Mouse (Mus musculus): ENCODE measurements around the gene Sipa1. TPM values are rescaled to one million over a fixed set of nuclear protein-coding genes. Genes with fewer than 3 reads are reported as not detected.
A peak's percentile ranks its signal among the peaks of the same experiment; 100 is the strongest.
"Not testable (repeated sequence)": the region's sequence is repeated elsewhere in the genome, so short reads cannot be mapped to it uniquely, and the experiment has no call there.

Sipa1 gene
- polyA plus RNA-seq, 1 experiment from 2014 or later, result 11.5 TPM

DNA sequence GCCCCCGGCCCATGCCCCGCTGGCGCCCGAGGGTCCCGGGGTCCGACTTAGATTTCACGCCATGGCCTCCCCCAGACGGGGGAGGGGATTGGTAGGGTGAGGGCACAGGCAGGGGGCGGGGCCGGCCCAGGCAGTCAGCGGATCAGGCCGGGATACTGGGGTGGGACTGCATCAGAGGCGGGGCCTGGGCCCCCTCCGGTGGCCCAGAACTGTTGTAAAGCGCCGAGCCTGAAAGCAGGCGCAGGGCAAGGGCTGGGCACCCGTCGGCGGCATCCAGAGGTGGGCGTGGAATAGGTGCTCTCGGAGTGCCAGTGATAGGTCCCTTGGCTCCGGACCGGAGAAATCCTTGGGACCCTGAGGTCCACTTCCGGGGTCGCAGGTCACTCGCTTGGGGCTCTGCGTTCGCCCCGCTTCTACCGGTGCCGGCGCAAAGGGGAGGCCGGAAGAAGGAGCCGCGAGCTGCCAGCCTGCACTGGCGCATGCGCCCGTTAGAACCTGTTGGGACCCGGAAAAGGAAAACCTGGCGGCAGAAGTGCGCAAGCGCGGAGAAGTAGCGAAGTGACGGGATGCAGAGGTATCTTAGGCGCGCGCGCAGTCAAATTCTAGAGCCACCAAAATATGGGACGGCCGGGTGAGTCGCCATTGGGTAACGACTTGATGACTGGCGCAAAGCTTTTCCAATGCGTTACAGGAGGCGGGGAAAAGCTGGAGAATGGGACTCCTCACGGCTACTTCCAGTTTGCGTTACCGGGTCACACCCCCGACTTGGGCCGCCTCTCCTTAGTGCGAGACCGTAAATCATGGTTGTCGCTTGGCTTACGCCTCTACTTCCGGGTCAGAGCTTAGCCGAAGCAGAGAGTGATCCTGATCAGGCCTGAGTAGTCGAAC, 24.9 kb upstream of the Sipa1 start, which contains the start of the genes Map3k11 and Pcnx3:
Gene Map3k11 (plus strand): TSS at position 543 of the 888 bp plus-strand sequence.
Gene Pcnx3 (minus strand): TSS at position 709 of the 888 bp plus-strand sequence.
- Histone ChIP-seq H3K9ac (replicated peaks; ENCODE audit: low read length) (peak within 1 kb of the TSS; percentile 91), H3K4me2 (ENCODE audit: low read length) (peak within 1 kb of the TSS; percentile 100), H3K4me3 (replicated peaks; ENCODE audit: low read depth, low read length) (peak within 1 kb of the TSS; percentile 89), H3K36me3 (ENCODE audit: control insufficient read depth, insufficient read depth, low read length) (peaks cover 42% of the 10 kb centered on the region), H3K27me3 (ENCODE audit: control insufficient read depth, insufficient read depth, low read length) (no peaks in the 10 kb centered on the region), H3K4me1 (ENCODE audit: control insufficient read depth, insufficient read depth, low read length) (peaks cover 33% of the 10 kb centered on the region), H3K9me3 (ENCODE audit: control insufficient read depth, low read length) (no peaks in the 10 kb centered on the region), H3K27ac (replicated peaks; ENCODE audit: low read depth, low read length) (peak within 1 kb of the TSS; percentile 84)
- ATAC-seq (ENCODE audit: low FRiP score, low TSS enrichment), result peak; percentile 93
- DNase-seq, result peak; percentile 99
- under 1% methylated on average over 69 of the region's 69 CpGs for WGBS

DNA sequence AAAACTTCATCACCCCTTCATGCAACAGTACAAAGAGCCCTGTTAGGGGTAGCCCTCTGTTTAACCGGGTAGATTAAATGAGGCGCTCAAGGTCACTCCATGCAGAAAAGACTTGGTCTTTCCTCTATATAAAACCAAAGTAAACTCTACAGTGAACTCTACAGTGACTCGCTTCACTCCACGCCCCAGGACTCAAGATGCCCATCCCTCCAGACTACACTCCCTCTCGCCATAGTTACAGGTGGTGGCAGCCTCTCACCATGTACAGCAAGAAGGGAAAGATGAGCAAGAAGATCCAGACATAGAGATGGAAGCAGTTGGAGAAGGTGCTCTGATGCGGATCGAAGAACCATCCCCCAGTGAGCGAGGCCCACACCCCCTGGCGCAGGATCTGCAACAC, 24.2 kb upstream of the Sipa1 start:
- peak overlapping the region; percentile 100 for H3K4me2 ChIP-seq (ENCODE audit: low read length)
- no peak for DNase-seq
- no peaks in the 10 kb centered on the region for H3K9me3 ChIP-seq (ENCODE audit: control insufficient read depth, low read length)
- H3K9ac ChIP-seq (replicated peaks; ENCODE audit: low read length), result peak overlapping the region; percentile 91
- H3K27me3 ChIP-seq (ENCODE audit: control insufficient read depth, insufficient read depth, low read length), result no peaks in the 10 kb centered on the region
- peaks cover 46% of the 10 kb centered on the region for H3K36me3 ChIP-seq (ENCODE audit: control insufficient read depth, insufficient read depth, low read length)
- peak overlapping the region; percentile 89 for H3K4me3 ChIP-seq (replicated peaks; ENCODE audit: low read depth, low read length)
- WGBS, result 21% methylated on average over 9 of the region's 9 CpGs
- H3K4me1 ChIP-seq (ENCODE audit: control insufficient read depth, insufficient read depth, low read length), result peaks cover 33% of the 10 kb centered on the region
- peak overlapping the region; percentile 84 for H3K27ac ChIP-seq (replicated peaks; ENCODE audit: low read depth, low read length)
- no peak for ATAC-seq (ENCODE audit: low FRiP score, low TSS enrichment)

DNA sequence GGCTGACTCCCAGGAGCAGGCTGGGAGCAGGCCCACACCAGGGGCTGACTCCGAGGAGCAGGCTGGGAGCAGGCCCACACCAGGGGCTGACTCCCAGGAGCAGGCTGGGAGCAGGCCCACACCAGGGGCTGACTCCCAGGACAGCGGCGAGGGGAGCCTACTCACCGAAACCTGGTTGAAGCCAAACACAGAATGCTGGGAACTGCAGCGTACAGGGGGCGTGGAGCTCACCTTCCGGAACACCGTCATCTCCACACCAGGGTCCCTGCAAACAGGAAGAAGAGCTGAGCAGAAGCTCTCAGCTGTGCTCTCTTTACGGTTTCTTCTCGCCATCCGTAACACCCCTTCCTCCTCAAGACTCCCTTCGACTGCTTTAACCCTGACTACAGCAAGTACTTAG, 23.4 kb upstream of the Sipa1 start:
- not testable (repeated sequence) for H3K9ac ChIP-seq (replicated peaks; ENCODE audit: low read length); H3K9me3 ChIP-seq (ENCODE audit: control insufficient read depth, low read length); H3K27me3 ChIP-seq (ENCODE audit: control insufficient read depth, insufficient read depth, low read length); H3K27ac ChIP-seq (replicated peaks; ENCODE audit: low read depth, low read length); ATAC-seq (ENCODE audit: low FRiP score, low TSS enrichment); DNase-seq
- H3K4me3 ChIP-seq (replicated peaks; ENCODE audit: low read depth, low read length), result peak overlapping the region; percentile 89; the same call in 1 of the 2 replicates
- WGBS, result 92% methylated on average over 12 of the region's 12 CpGs
- peaks cover 52% of the 10 kb centered on the region for H3K36me3 ChIP-seq (ENCODE audit: control insufficient read depth, insufficient read depth, low read length)
- peak overlapping the region; percentile 100 for H3K4me2 ChIP-seq (ENCODE audit: low read length)
- H3K4me1 ChIP-seq (ENCODE audit: control insufficient read depth, insufficient read depth, low read length), result peaks cover 29% of the 10 kb centered on the region

DNA sequence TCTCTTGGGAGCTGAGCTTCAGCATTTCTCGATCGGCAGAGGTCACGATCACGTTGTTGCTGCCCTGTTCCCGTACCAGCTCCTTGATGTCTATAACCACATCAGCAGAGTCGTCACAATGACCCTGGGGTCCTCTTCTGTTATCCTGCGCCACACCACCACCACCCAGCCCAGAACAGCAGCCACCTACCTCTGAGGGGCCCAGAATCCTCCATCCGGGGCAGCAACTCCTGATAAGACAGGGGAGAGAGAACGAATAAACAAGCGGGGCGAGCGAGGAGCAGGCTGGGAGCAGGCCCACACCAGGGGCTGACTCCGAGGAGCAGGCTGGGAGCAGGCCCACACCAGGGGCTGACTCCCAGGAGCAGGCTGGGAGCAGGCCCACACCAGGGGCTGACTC, 22.9 kb upstream of the Sipa1 start:
- H3K36me3 ChIP-seq (ENCODE audit: control insufficient read depth, insufficient read depth, low read length), result peaks cover 58% of the 10 kb centered on the region
- ATAC-seq (ENCODE audit: low FRiP score, low TSS enrichment) (no peak), DNase-seq (no peak)
- no peaks in the 10 kb centered on the region for H3K9me3 ChIP-seq (ENCODE audit: control insufficient read depth, low read length)
- H3K27ac ChIP-seq (replicated peaks; ENCODE audit: low read depth, low read length), result no peak overlapping the region
- 93% methylated on average over 13 of the region's 13 CpGs for WGBS
- H3K27me3 ChIP-seq (ENCODE audit: control insufficient read depth, insufficient read depth, low read length), result no peaks in the 10 kb centered on the region
- H3K4me2 ChIP-seq (ENCODE audit: low read length), result no peak overlapping the region
- no peak overlapping the region for H3K9ac ChIP-seq (replicated peaks; ENCODE audit: low read length)
- H3K4me1 ChIP-seq (ENCODE audit: control insufficient read depth, insufficient read depth, low read length), result peaks cover 29% of the 10 kb centered on the region
- no peak overlapping the region for H3K4me3 ChIP-seq (replicated peaks; ENCODE audit: low read depth, low read length)

DNA sequence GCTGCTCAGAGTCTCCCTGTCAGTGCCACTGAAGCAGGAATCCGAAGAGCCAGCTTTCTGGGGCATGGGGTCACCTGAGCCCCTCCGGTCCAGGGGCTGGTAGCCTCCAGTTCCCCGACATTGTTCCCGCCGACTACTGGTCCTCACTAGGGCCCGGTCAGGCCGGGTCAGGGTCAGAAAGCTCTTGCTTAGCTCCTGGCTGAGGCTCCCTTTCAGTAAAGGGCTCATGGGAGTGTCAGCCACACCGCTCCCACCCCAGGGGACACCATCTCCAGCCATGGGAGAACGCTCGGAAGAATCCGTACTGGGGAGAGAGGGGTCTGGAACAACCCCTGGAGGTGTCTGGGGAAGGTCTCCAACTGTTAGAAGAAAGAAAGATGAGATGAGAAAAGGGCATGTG, 22.4 kb upstream of the Sipa1 start:
- Histone ChIP-seq H3K4me3 (replicated peaks; ENCODE audit: low read depth, low read length) (no peak overlapping the region), H3K9me3 (ENCODE audit: control insufficient read depth, low read length) (no peaks in the 10 kb centered on the region), H3K4me1 (ENCODE audit: control insufficient read depth, insufficient read depth, low read length) (peaks cover 26% of the 10 kb centered on the region), H3K27me3 (ENCODE audit: control insufficient read depth, insufficient read depth, low read length) (no peaks in the 10 kb centered on the region), H3K4me2 (ENCODE audit: low read length) (no peak overlapping the region), H3K36me3 (ENCODE audit: control insufficient read depth, insufficient read depth, low read length) (peaks cover 63% of the 10 kb centered on the region), H3K27ac (replicated peaks; ENCODE audit: low read depth, low read length) (no peak overlapping the region), H3K9ac (replicated peaks; ENCODE audit: low read length) (no peak overlapping the region)
- WGBS, result 94% methylated on average over 11 of the region's 11 CpGs
- DNase-seq (no peak), ATAC-seq (ENCODE audit: low FRiP score, low TSS enrichment) (no peak)

DNA sequence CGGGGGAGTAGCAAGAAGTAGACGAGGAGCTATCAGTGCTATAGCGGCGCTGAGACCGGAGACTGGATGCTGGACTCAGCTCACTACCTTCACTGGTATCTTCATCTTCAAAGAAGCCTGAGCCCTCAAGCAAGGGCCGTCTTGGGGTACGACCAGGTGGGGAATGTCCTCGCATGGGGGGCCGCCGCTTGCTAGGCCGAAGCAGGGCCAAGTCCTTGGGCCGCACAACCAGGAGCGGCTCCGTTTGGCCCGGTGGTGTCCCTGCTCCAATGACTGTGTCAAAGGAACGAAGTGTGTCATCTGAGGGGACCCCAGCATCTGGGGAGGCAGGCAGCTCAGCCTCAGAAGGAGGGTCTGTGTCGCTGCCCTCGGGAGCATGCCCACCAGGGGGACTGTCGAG, 21.9 kb upstream of the Sipa1 start:
- DNase-seq (no peak), ATAC-seq (ENCODE audit: low FRiP score, low TSS enrichment) (no peak)
- no peaks in the 10 kb centered on the region for H3K9me3 ChIP-seq (ENCODE audit: control insufficient read depth, low read length)
- H3K4me1 ChIP-seq (ENCODE audit: control insufficient read depth, insufficient read depth, low read length), result peaks cover 21% of the 10 kb centered on the region
- H3K4me3 ChIP-seq (replicated peaks; ENCODE audit: low read depth, low read length), result no peak overlapping the region
- no peak overlapping the region for H3K27ac ChIP-seq (replicated peaks; ENCODE audit: low read depth, low read length)
- no peaks in the 10 kb centered on the region for H3K27me3 ChIP-seq (ENCODE audit: control insufficient read depth, insufficient read depth, low read length)
- H3K9ac ChIP-seq (replicated peaks; ENCODE audit: low read length), result no peak overlapping the region
- H3K4me2 ChIP-seq (ENCODE audit: low read length), result no peak overlapping the region
- WGBS, result 95% methylated on average over 19 of the region's 19 CpGs
- peaks cover 65% of the 10 kb centered on the region for H3K36me3 ChIP-seq (ENCODE audit: control insufficient read depth, insufficient read depth, low read length)

DNA sequence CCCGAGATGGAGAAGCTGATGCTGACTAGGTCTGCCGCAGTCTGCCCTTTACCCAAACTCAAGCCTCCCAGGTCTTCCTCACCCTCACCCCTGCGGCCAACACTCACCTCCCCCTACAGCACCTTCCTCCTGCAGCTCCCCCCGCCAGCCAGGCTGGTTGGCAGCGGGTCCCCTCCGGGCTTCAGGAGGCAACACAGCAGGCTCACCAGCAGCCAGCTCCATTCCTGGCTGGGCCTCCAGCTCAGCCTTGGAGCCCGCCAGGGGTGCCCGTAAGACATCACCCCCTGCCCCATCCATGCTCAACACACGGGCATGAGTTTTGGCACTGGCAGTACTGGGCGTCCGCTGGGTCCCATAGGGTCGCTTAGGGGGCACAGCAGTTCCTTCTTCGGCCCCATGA, 21.5 kb upstream of the Sipa1 start:
- Histone ChIP-seq H3K27ac (replicated peaks; ENCODE audit: low read depth, low read length) (no peak overlapping the region), H3K4me1 (ENCODE audit: control insufficient read depth, insufficient read depth, low read length) (peaks cover 17% of the 10 kb centered on the region), H3K4me2 (ENCODE audit: low read length) (no peak overlapping the region), H3K9ac (replicated peaks; ENCODE audit: low read length) (no peak overlapping the region), H3K4me3 (replicated peaks; ENCODE audit: low read depth, low read length) (no peak overlapping the region), H3K9me3 (ENCODE audit: control insufficient read depth, low read length) (no peaks in the 10 kb centered on the region), H3K27me3 (ENCODE audit: control insufficient read depth, insufficient read depth, low read length) (no peaks in the 10 kb centered on the region), H3K36me3 (ENCODE audit: control insufficient read depth, insufficient read depth, low read length) (peaks cover 69% of the 10 kb centered on the region)
- ATAC-seq (ENCODE audit: low FRiP score, low TSS enrichment) (no peak), DNase-seq (no peak)
- WGBS, result 97% methylated on average over 13 of the region's 13 CpGs

DNA sequence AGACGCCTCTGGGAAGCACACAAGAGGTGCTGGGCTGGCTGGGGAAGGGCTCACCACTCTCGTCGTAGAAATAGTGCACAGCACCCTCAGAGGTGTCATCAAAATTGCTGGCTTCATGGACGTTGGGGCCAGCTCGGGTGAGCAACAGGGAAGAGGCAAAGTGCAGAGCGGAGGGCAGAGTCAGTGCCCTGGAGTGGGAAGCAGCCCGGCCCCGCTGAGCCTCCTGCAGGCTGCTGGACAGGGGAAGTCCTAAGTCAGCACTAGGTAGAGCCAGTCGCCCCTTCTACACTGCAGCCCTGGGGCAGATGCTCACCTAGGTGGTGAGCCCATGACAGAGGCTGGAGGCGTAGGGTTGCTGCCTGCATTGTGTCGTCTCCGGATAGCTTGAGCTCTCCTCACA, 20.7 kb upstream of the Sipa1 start:
- peaks cover 11% of the 10 kb centered on the region; the same call in 1 of the 2 replicates for H3K4me1 ChIP-seq (ENCODE audit: control insufficient read depth, insufficient read depth, low read length)
- ATAC-seq (ENCODE audit: low FRiP score, low TSS enrichment), result no peak

DNA sequence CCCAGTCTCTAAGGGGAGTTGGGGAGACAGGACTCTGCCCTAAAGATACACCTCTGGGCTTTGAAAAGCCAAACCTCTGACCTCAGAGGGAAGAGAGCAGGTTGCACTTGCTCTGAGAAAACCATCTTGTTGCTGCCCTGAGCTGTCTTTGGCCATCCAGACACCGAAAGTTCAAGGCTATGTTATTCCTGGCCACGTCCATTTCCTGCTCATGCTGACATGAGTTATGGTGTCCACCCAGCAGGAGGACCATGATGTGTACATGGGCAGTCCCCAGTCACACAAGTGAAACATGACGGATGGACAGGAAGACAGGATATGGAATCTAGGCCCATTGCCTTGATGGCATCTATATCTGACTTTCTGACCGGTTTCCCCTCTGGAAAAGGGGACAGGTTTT, 16.9 kb upstream of the Sipa1 start:
- H3K4me2 ChIP-seq (ENCODE audit: low read length), result no peak overlapping the region
- peaks cover 93% of the 10 kb centered on the region for H3K36me3 ChIP-seq (ENCODE audit: control insufficient read depth, insufficient read depth, low read length)

More for the DNA sequence above, 20.7 kb upstream of the Sipa1 start:
- Histone ChIP-seq H3K27ac (replicated peaks; ENCODE audit: low read depth, low read length) (no peak overlapping the region), H3K27me3 (ENCODE audit: control insufficient read depth, insufficient read depth, low read length) (no peaks in the 10 kb centered on the region), H3K36me3 (ENCODE audit: control insufficient read depth, insufficient read depth, low read length) (peaks cover 76% of the 10 kb centered on the region), H3K4me2 (ENCODE audit: low read length) (no peak overlapping the region), H3K9ac (replicated peaks; ENCODE audit: low read length) (no peak overlapping the region), H3K4me3 (replicated peaks; ENCODE audit: low read depth, low read length) (no peak overlapping the region), H3K9me3 (ENCODE audit: control insufficient read depth, low read length) (no peaks in the 10 kb centered on the region)
- DNase-seq, result no peak
- WGBS, result 95% methylated on average over 12 of the region's 12 CpGs

More for the DNA sequence above, 16.9 kb upstream of the Sipa1 start:
- H3K4me1 ChIP-seq (ENCODE audit: control insufficient read depth, insufficient read depth, low read length), result no peaks in the 10 kb centered on the region
- no peak for ATAC-seq (ENCODE audit: low FRiP score, low TSS enrichment)
- no peak for DNase-seq
- H3K27me3 ChIP-seq (ENCODE audit: control insufficient read depth, insufficient read depth, low read length), result no peaks in the 10 kb centered on the region
- WGBS, result 89% methylated on average over 4 of the region's 4 CpGs
- H3K4me3 ChIP-seq (replicated peaks; ENCODE audit: low read depth, low read length), result no peak overlapping the region
- no peak overlapping the region for H3K9ac ChIP-seq (replicated peaks; ENCODE audit: low read length)
- no peaks in the 10 kb centered on the region for H3K9me3 ChIP-seq (ENCODE audit: control insufficient read depth, low read length)
- H3K27ac ChIP-seq (replicated peaks; ENCODE audit: low read depth, low read length), result no peak overlapping the region
